Mouse (Mus musculus): ENCODE measurements around the gene Dgkq.

- no peak for TF ChIP-seq ZC3H11A (IDR thresholded peaks at IDR 0.05; ENCODE audit: borderline replicate concordance, low read depth, low read length)
- TF ChIP-seq MAFK (IDR thresholded peaks at IDR 0.05; ENCODE audit: insufficient read depth, low read depth, low read length), result no peak
- TF ChIP-seq HCFC1 (IDR thresholded peaks at IDR 0.05; ENCODE audit: borderline replicate concordance, insufficient read depth, low read length), result no peak
Observed at GRCm38 (mm10) chr5:108665066-108665465, 4.4 kb downstream of the Dgkq start.
